Comparison of ENCODE assay signal across 24 mouse cellular contexts in genomic region chr14:60194606-60195005, GRCm38 (mm10). TPM values are rescaled to one million over a fixed set of nuclear protein-coding genes. Genes with fewer than 3 reads are reported as not detected.
"Had no signal": no experiment of that assay in that cellular context is flagged by ENCODE, and none has a peak within 500 bp of the region (broad histone marks: within the 10 kb centered on the region; RNA-seq: fewer than 3 reads in every experiment).

No protein-coding gene starts in this region.

- H3K36me3 ChIP-seq: lung, embryonic 15.5 days; midbrain, embryonic 13.5 days; midbrain, embryonic 15.5 days; neural tube, embryonic 12.5 days; stomach, embryonic 15.5 days had no signal

- ATAC-seq: liver, postnatal 0 days; lung, postnatal 0 days; midbrain, embryonic 13.5 days; midbrain, embryonic 15.5 days had no signal

- DNase-seq: liver, postnatal 0 days; lung, adult 2 months; lung, postnatal 14 days; lung, postnatal 36 days; retina, postnatal 1 day; right cerebral cortex, adult 18-20 months; right cerebral cortex, postnatal 25 days; thymus, adult 2 months; thymus, postnatal 25 days; thymus, postnatal 4 days had no signal

- H3K27me3 ChIP-seq: lung, embryonic 15.5 days; megakaryocyte, embryonic 14.5 days; midbrain, embryonic 13.5 days; midbrain, embryonic 15.5 days; neural tube, embryonic 12.5 days; stomach, embryonic 15.5 days had no signal

- H3K9ac ChIP-seq: liver, postnatal 0 days; lung, embryonic 15.5 days; midbrain, embryonic 13.5 days; midbrain, embryonic 15.5 days; neural tube, embryonic 12.5 days; stomach, embryonic 15.5 days had no signal

- H3K27ac ChIP-seq: lung, embryonic 15.5 days; macrophage; midbrain, embryonic 13.5 days; midbrain, embryonic 15.5 days; neural tube, embryonic 12.5 days; stomach, embryonic 15.5 days; stomach, postnatal 0 days had no signal

- H3K9me3 ChIP-seq: lung, embryonic 15.5 days; midbrain, embryonic 13.5 days; midbrain, embryonic 15.5 days; neural tube, embryonic 12.5 days; stomach, embryonic 15.5 days had no signal

- H3K4me3 ChIP-seq: lung, embryonic 15.5 days; megakaryocyte, embryonic 14.5 days; midbrain, embryonic 13.5 days; midbrain, embryonic 15.5 days; neural tube, embryonic 12.5 days; stomach, embryonic 15.5 days had no signal

- H3K4me1 ChIP-seq: lung, embryonic 15.5 days; megakaryocyte, embryonic 14.5 days; midbrain, embryonic 13.5 days; midbrain, embryonic 15.5 days; neural tube, embryonic 12.5 days; stomach, embryonic 15.5 days had no signal

RNA-seq across cellular contexts. Expression of gene Nupl1, which starts 56.6 kb away (rescaled TPM):
- total RNA-seq: monocyte, adult 5-6 weeks; neutrophil, adult 5-6 weeks had no signal
- polyA plus RNA-seq: liver, postnatal 0 days; lung, postnatal 0 days; macrophage; midbrain, postnatal 0 days; neural tube, embryonic 12.5 days; spleen, adult 2 months; thymus, adult 2 months; urinary bladder, adult 2 months had no signal
